Mouse (Mus musculus): ENCODE measurements around the gene Zfp318. TPM values are rescaled to one million over a fixed set of nuclear protein-coding genes. Genes with fewer than 3 reads are reported as not detected.

Zfp318 gene
- polyA plus RNA-seq, 1 experiment from 2014 or later = 1.3 TPM

- WGBS (ENCODE audit: insufficient replicate concordance) = 59% methylated on average over 4 of the region's 4 CpGs
- H3K4me1 ChIP-seq (ENCODE audit: control insufficient read depth, low read depth, low read length) = no peaks in the 10 kb centered on the region
- H3K9ac ChIP-seq (ENCODE audit: low read depth, low read length) = no peak within 1 kb of the TSS
- peaks cover 6% of the 10 kb centered on the region for H3K27me3 ChIP-seq (ENCODE audit: control insufficient read depth, insufficient read depth, low read depth, low read length)
- H3K9me3 ChIP-seq (replicated peaks; ENCODE audit: control insufficient read depth, low read length) = no peaks in the 10 kb centered on the region
- peak; percentile 37; the same call in 1 of the 2 replicates for ATAC-seq (ENCODE audit: low read depth)
- no peak within 1 kb of the TSS for H3K4me2 ChIP-seq (ENCODE audit: low read depth, low read length)
- H3K36me3 ChIP-seq (ENCODE audit: control insufficient read depth, insufficient read depth) = no peaks in the 10 kb centered on the region
- H3K4me3 ChIP-seq (ENCODE audit: low read depth, low read length) = no peak within 1 kb of the TSS
- no peak within 1 kb of the TSS for H3K27ac ChIP-seq (ENCODE audit: low read length)
These were observed 54.9 kb downstream of the Zfp318 start, which contains the start of gene Slc22a7 for GRCm38 (mm10) chr17:46438298-46438873. Gene Slc22a7, minus strand, starts transcription at chr17:46438457.

DNA sequence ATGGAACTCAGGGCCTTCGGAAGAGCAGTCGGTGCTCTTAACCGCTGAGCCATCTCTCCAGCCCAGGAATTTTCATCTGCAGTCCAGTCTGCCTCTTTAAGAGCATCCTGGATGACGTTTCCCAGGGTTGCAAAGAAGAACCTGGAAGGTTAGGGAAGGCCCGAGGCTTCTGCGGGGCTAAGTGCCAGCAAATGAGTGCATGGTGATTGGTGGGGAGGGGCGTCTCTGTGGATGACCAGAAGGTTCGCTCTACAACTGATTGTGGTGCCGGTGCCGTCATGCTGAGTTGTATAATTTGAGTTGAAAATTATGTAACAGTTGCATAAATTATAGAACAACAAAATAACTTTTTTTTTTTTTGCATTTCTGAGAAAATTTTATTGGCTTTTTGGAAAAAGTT lies 55.6 kb downstream of the Zfp318 start:
- no peak overlapping the region for H3K4me2 ChIP-seq (ENCODE audit: low read depth, low read length)
- no peak overlapping the region for H3K27ac ChIP-seq (ENCODE audit: low read length)
- H3K9me3 ChIP-seq (replicated peaks; ENCODE audit: control insufficient read depth, low read length) = no peaks in the 10 kb centered on the region
- no peak for ATAC-seq (ENCODE audit: low read depth)
- H3K9ac ChIP-seq (ENCODE audit: low read depth, low read length) = no peak overlapping the region
- H3K4me3 ChIP-seq (ENCODE audit: low read depth, low read length) = no peak overlapping the region
- WGBS (ENCODE audit: insufficient replicate concordance) = 73% methylated on average over 10 of the region's 10 CpGs
- H3K27me3 ChIP-seq (ENCODE audit: control insufficient read depth, insufficient read depth, low read depth, low read length) = peaks cover 14% of the 10 kb centered on the region
- H3K4me1 ChIP-seq (ENCODE audit: control insufficient read depth, low read depth, low read length) = no peaks in the 10 kb centered on the region
- no peaks in the 10 kb centered on the region for H3K36me3 ChIP-seq (ENCODE audit: control insufficient read depth, insufficient read depth)

GRCm38 (mm10) chr17:46444839-46445579 lies 61.5 kb downstream of the Zfp318 start:
- H3K4me1 ChIP-seq (ENCODE audit: control insufficient read depth, low read depth, low read length) = no peaks in the 10 kb centered on the region
- no peaks in the 10 kb centered on the region for H3K36me3 ChIP-seq (ENCODE audit: control insufficient read depth, insufficient read depth)
- H3K27me3 ChIP-seq (ENCODE audit: control insufficient read depth, insufficient read depth, low read depth, low read length) = peaks cover 32% of the 10 kb centered on the region
- no peak overlapping the region for H3K4me3 ChIP-seq (ENCODE audit: low read depth, low read length)
- ATAC-seq (ENCODE audit: low read depth) = no peak
- no peak overlapping the region for H3K27ac ChIP-seq (ENCODE audit: low read length)
- H3K4me2 ChIP-seq (ENCODE audit: low read depth, low read length) = no peak overlapping the region
- H3K9ac ChIP-seq (ENCODE audit: low read depth, low read length) = no peak overlapping the region
- WGBS (ENCODE audit: insufficient replicate concordance) = 4% methylated on average over 49 of the region's 50 CpGs
- no peaks in the 10 kb centered on the region for H3K9me3 ChIP-seq (replicated peaks; ENCODE audit: control insufficient read depth, low read length)

DNA sequence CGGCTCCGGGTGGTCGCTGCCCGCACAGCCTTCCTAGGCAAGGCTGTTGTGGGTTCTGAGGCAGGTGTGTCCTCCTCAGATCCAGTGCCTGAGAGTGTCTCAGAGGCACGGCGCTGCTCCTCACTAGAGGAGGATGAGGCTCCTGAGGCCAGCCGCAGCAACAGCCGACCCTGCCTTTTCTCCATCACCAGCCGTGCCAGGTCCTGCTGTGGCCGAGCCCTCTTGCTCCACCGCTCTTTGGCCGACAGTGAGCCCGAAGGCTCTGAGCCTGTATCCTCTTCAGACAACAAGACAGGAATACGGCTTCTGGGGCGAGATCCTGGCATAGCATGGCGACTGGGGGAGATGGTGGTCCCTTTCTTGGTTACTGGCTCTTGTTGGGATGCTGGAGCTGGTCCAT lies 62.7 kb downstream of the Zfp318 start:
- Histone ChIP-seq H3K4me2 (ENCODE audit: low read depth, low read length) (no peak overlapping the region), H3K4me3 (ENCODE audit: low read depth, low read length) (no peak overlapping the region), H3K9ac (ENCODE audit: low read depth, low read length) (no peak overlapping the region), H3K9me3 (replicated peaks; ENCODE audit: control insufficient read depth, low read length) (no peaks in the 10 kb centered on the region), H3K27me3 (ENCODE audit: control insufficient read depth, insufficient read depth, low read depth, low read length) (peaks cover 32% of the 10 kb centered on the region), H3K36me3 (ENCODE audit: control insufficient read depth, insufficient read depth) (no peaks in the 10 kb centered on the region), H3K4me1 (ENCODE audit: control insufficient read depth, low read depth, low read length) (no peaks in the 10 kb centered on the region), H3K27ac (ENCODE audit: low read length) (no peak overlapping the region)
- WGBS (ENCODE audit: insufficient replicate concordance) = 70% methylated on average over 16 of the region's 16 CpGs
- no peak for ATAC-seq (ENCODE audit: low read depth)

DNA sequence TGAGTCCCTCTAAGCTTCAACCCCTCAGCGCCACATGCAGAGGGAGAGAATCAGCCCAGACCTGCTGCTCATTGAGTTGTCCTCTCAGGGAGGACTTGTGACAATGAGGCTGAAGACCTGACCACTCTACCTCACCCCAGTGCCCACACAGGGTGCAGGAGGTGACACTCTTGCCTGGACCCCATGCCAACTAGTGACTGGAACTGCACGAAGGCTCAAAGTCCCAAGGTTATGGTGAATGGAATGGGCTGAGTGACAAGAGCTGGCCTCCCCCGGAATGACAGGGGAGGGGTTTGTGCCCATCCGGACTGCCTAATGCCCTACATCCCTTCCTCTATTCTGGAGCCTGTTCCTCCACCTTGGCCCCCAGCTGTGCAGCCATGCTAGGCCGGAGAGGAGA lies 69.2 kb downstream of the Zfp318 start:
- Histone ChIP-seq H3K27me3 (ENCODE audit: control insufficient read depth, insufficient read depth, low read depth, low read length) (peaks cover 46% of the 10 kb centered on the region), H3K9me3 (replicated peaks; ENCODE audit: control insufficient read depth, low read length) (no peaks in the 10 kb centered on the region), H3K36me3 (ENCODE audit: control insufficient read depth, insufficient read depth) (no peaks in the 10 kb centered on the region), H3K27ac (ENCODE audit: low read length) (no peak overlapping the region), H3K4me1 (ENCODE audit: control insufficient read depth, low read depth, low read length) (peaks cover 7% of the 10 kb centered on the region), H3K9ac (ENCODE audit: low read depth, low read length) (no peak overlapping the region), H3K4me2 (ENCODE audit: low read depth, low read length) (no peak overlapping the region), H3K4me3 (ENCODE audit: low read depth, low read length) (no peak overlapping the region)
- 38% methylated on average over 5 of the region's 5 CpGs for WGBS (ENCODE audit: insufficient replicate concordance)
- ATAC-seq (ENCODE audit: low read depth) = no peak

- no peak overlapping the region for H3K4me2 ChIP-seq (ENCODE audit: low read depth, low read length)
- H3K9ac ChIP-seq (ENCODE audit: low read depth, low read length) = no peak overlapping the region
- WGBS (ENCODE audit: insufficient replicate concordance) = 6% methylated on average over 13 of the region's 13 CpGs
- no peaks in the 10 kb centered on the region for H3K9me3 ChIP-seq (replicated peaks; ENCODE audit: control insufficient read depth, low read length)
- no peaks in the 10 kb centered on the region for H3K36me3 ChIP-seq (ENCODE audit: control insufficient read depth, insufficient read depth)
- H3K4me3 ChIP-seq (ENCODE audit: low read depth, low read length) = no peak overlapping the region
- H3K27me3 ChIP-seq (ENCODE audit: control insufficient read depth, insufficient read depth, low read depth, low read length) = peaks cover 52% of the 10 kb centered on the region
- no peak for ATAC-seq (ENCODE audit: low read depth)
- no peak overlapping the region for H3K27ac ChIP-seq (ENCODE audit: low read length)
- peaks cover 7% of the 10 kb centered on the region for H3K4me1 ChIP-seq (ENCODE audit: control insufficient read depth, low read depth, low read length)
These were observed 69.9 kb downstream of the Zfp318 start for GRCm38 (mm10) chr17:46453302-46453948.

- Histone ChIP-seq H3K4me2 (ENCODE audit: low read depth, low read length) (no peak overlapping the region), H3K27ac (ENCODE audit: low read length) (no peak overlapping the region), H3K9me3 (replicated peaks; ENCODE audit: control insufficient read depth, low read length) (no peaks in the 10 kb centered on the region), H3K36me3 (ENCODE audit: control insufficient read depth, insufficient read depth) (no peaks in the 10 kb centered on the region), H3K4me1 (ENCODE audit: control insufficient read depth, low read depth, low read length) (peaks cover 7% of the 10 kb centered on the region), H3K27me3 (ENCODE audit: control insufficient read depth, insufficient read depth, low read depth, low read length) (peaks cover 56% of the 10 kb centered on the region), H3K4me3 (ENCODE audit: low read depth, low read length) (no peak overlapping the region), H3K9ac (ENCODE audit: low read depth, low read length) (no peak overlapping the region)
- ATAC-seq (ENCODE audit: low read depth) = no peak
- WGBS (ENCODE audit: insufficient replicate concordance) = 4% methylated on average over 26 of the region's 26 CpGs
These were observed 70.5 kb downstream of the Zfp318 start for GRCm38 (mm10) chr17:46453970-46454411.

GRCm38 (mm10) chr17:46454539-46454938 lies 71.0 kb downstream of the Zfp318 start:
- Histone ChIP-seq H3K27ac (ENCODE audit: low read length) (no peak overlapping the region), H3K4me3 (ENCODE audit: low read depth, low read length) (no peak overlapping the region), H3K36me3 (ENCODE audit: control insufficient read depth, insufficient read depth) (no peaks in the 10 kb centered on the region), H3K4me1 (ENCODE audit: control insufficient read depth, low read depth, low read length) (peaks cover 7% of the 10 kb centered on the region), H3K9me3 (replicated peaks; ENCODE audit: control insufficient read depth, low read length) (no peaks in the 10 kb centered on the region), H3K27me3 (ENCODE audit: control insufficient read depth, insufficient read depth, low read depth, low read length) (peaks cover 60% of the 10 kb centered on the region), H3K4me2 (ENCODE audit: low read depth, low read length) (peak overlapping the region; percentile 39; the same call in 1 of the 2 replicates), H3K9ac (ENCODE audit: low read depth, low read length) (no peak overlapping the region)
- 5% methylated on average over 9 of the region's 9 CpGs for WGBS (ENCODE audit: insufficient replicate concordance)
- no peak for ATAC-seq (ENCODE audit: low read depth)

Measured in liver, embryonic 16.5 days (tissue).